Mouse (Mus musculus) kidney, adult 2 months (tissue): ENCODE measurements around the gene Pigk. TPM values are rescaled to one million over a fixed set of nuclear protein-coding genes. Genes with fewer than 3 reads are reported as not detected.

ENCODE experiments used
- DNase-seq: peaks from one replicate; pipeline ENCODE4 v3.0.0; 2021
- H3K27ac ChIP-seq: fragments of 200-500 bp; 2 replicates; pipeline ENCODE4 v1.5.1; 2012; ENCODE audit warnings: low read depth, low read length, control low read depth, inconsistent platforms; ENCODE audit not compliant: insufficient read depth
- H3K27me3 ChIP-seq: fragments of 200-500 bp; replicated peaks from 2 replicates; pipeline ENCODE4 v1.6.1; 2012; ENCODE audit warnings: mild to moderate bottlenecking, moderate library complexity, low read length, inconsistent platforms; ENCODE audit not compliant: control insufficient read depth, insufficient read depth
- H3K36me3 ChIP-seq: fragments of 200-500 bp; 2 replicates; pipeline ENCODE4 v1.6.1; 2012; ENCODE audit warnings: mild to moderate bottlenecking, moderate library complexity, low read length, inconsistent platforms; ENCODE audit not compliant: control insufficient read depth, insufficient read depth
- H3K4me1 ChIP-seq: fragments of 200-500 bp; 2 replicates; pipeline ENCODE4 v1.6.1; 2011; ENCODE audit warnings: low read length; ENCODE audit not compliant: control insufficient read depth, insufficient read depth
- H3K4me3 ChIP-seq: fragments of 200-500 bp; 2 replicates; pipeline ENCODE4 v1.5.1; 2011; ENCODE audit warnings: mild to moderate bottlenecking, low read depth, low read length, control low read depth; ENCODE audit not compliant: insufficient read depth
- CTCF ChIP-seq: fragments of 200-500 bp; conservative IDR thresholded peaks from 2 replicates; pipeline ENCODE4 v1.5.1; 2011; ENCODE audit warnings: low read depth, mild to moderate bottlenecking, control low read depth, low read length, moderate library complexity, mixed read lengths; ENCODE audit not compliant: insufficient read depth, insufficient read length
- POLR2A ChIP-seq: fragments of 200-500 bp; IDR thresholded peaks from one replicate; pipeline ENCODE4 v1.6.1; 2011; ENCODE audit warnings: low read depth, low read length, control low read depth
- WGBS: fragments of 180-500 bp; shearing (Covaris S2); methylation state at CpG from one replicate; pipeline ENCODE4 v1.1.7; 2018; 5-methylcytosine and 5-hydroxymethylcytosine counted together
- polyA plus RNA-seq: library from polyadenylated mRNA; depleted of rRNA; stranded (reverse); fragments of >200 nt; gene quantifications from 2 replicates; pipeline ENCODE4 v1.2.3, GENCODE M21; 2012

The Pigk gene
- polyA plus RNA-seq, 1 experiment, result 13.4 TPM

GRCm38 (mm10) chr3:152913625-152914024 is 199.7 kb downstream of the Pigk start:
- DNase-seq, result no peak
- TF ChIP-seq CTCF, result no peak
- no peak for TF ChIP-seq POLR2A
- WGBS, result 92% methylated on average over 3 of the region's 3 CpGs
- H3K4me1 ChIP-seq, result no peaks in the 10 kb centered on the region
- no peaks in the 10 kb centered on the region for H3K27me3 ChIP-seq
- no peak overlapping the region for H3K4me3 ChIP-seq
- no peaks in the 10 kb centered on the region for H3K36me3 ChIP-seq
- no peak overlapping the region for H3K27ac ChIP-seq

- Histone ChIP-seq H3K27me3 (no peaks in the 10 kb centered on the region), H3K4me3 (no peak overlapping the region), H3K36me3 (no peaks in the 10 kb centered on the region), H3K27ac (no peak overlapping the region), H3K4me1 (no peaks in the 10 kb centered on the region)
- no peak for DNase-seq
- 73% methylated on average over 6 of the region's 6 CpGs for WGBS
- TF ChIP-seq POLR2A (no peak), CTCF (no peak)
Measured at GRCm38 (mm10) chr3:152914376-152914775, 200.5 kb downstream of the Pigk start.

DNA sequence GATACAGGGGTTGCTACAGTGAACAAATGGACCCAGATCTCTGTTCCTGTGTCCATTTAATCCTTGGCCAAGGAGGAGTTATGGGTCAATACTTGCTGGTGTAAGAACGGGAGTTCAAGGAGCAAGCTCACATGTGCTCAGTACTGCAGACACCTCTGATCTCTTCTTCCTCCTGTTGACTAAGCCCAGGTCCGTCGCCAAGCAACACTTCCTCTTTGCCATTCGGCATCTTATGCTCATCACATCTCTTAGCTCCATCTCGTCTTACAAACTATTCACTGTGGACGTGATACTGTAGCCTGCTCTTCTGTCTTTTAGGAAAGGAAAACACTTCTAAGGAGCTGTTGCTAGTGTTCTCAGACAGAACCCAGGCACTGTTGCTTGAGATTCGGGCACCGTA is 203.7 kb downstream of the Pigk start:
- no peak for TF ChIP-seq CTCF
- H3K36me3 ChIP-seq, result no peaks in the 10 kb centered on the region
- H3K27ac ChIP-seq, result no peak overlapping the region
- H3K4me1 ChIP-seq, result no peaks in the 10 kb centered on the region
- 67% methylated on average over 8 of the region's 8 CpGs for WGBS
- no peak for DNase-seq
- no peaks in the 10 kb centered on the region for H3K27me3 ChIP-seq
- H3K4me3 ChIP-seq, result no peak overlapping the region

- 67% methylated on average over 10 of the region's 10 CpGs for WGBS
Measured at GRCm38 (mm10) chr3:152919101-152919500, 205.2 kb downstream of the Pigk start.

GRCm38 (mm10) chr3:152920365-152920764 is 206.5 kb downstream of the Pigk start:
- 36% methylated on average over 3 of the region's 3 CpGs for WGBS

More at GRCm38 (mm10) chr3:152919101-152919500, 205.2 kb downstream of the Pigk start:
- no peak overlapping the region for H3K4me3 ChIP-seq
- DNase-seq, result no peak
- TF ChIP-seq POLR2A (no peak), CTCF (no peak)
- no peaks in the 10 kb centered on the region for H3K4me1 ChIP-seq
- H3K27ac ChIP-seq, result no peak overlapping the region
- no peaks in the 10 kb centered on the region for H3K36me3 ChIP-seq
- H3K27me3 ChIP-seq, result no peaks in the 10 kb centered on the region

DNA sequence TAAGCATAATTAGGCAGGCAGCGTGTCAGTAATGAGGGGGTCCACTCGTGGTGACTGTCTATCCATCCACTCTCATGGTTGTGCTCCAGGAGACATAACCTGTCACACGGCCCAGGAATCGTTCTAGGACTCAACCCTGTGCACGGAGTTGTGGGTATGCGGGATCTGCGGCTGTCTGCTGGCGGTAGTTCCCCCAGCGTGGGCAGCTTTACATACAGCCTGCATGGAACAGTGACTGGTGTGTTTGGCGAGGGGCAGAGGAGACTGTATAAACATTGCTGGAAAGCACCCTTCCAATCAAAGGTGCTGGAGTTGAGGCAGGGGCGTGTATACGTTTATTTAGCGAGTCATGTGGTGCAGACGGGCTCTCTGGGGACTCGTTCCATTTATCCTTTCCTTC is 209.6 kb downstream of the Pigk start:
- TF ChIP-seq CTCF (no peak), POLR2A (no peak)
- H3K4me1 ChIP-seq, result no peaks in the 10 kb centered on the region
- WGBS, result 60% methylated on average over 15 of the region's 15 CpGs
- no peaks in the 10 kb centered on the region for H3K36me3 ChIP-seq
- no peak for DNase-seq
- H3K4me3 ChIP-seq, result no peak overlapping the region
- no peak overlapping the region for H3K27ac ChIP-seq
- no peaks in the 10 kb centered on the region for H3K27me3 ChIP-seq

More at GRCm38 (mm10) chr3:152920365-152920764, 206.5 kb downstream of the Pigk start:
- Histone ChIP-seq H3K4me1 (no peaks in the 10 kb centered on the region), H3K36me3 (no peaks in the 10 kb centered on the region), H3K4me3 (no peak overlapping the region), H3K27me3 (no peaks in the 10 kb centered on the region), H3K27ac (no peak overlapping the region)
- TF ChIP-seq CTCF (no peak), POLR2A (no peak)
- no peak for DNase-seq

DNA sequence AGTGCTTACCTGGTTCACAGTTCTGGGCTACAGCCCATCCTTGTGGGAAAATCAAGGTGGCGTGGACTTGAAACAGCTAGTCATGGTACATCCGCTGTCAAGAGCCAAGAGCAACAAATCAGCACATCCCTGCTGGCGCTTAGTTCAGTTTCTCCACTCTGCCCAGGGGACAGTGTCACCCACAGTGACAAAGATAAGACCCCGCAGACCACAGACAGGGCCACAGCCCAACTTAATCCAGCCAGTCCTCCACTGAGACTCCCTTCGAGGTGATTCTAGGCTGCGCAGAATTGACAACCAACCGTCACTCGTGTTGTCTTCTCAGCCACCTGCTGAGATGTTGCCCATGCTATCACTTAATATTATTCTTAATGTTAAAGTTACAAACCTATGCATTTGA is 211.5 kb downstream of the Pigk start:
- no peaks in the 10 kb centered on the region for H3K36me3 ChIP-seq
- 92% methylated on average over 8 of the region's 8 CpGs for WGBS
- TF ChIP-seq POLR2A, result no peak
- no peak for TF ChIP-seq CTCF
- no peak overlapping the region for H3K27ac ChIP-seq
- H3K27me3 ChIP-seq, result no peaks in the 10 kb centered on the region
- H3K4me1 ChIP-seq, result no peaks in the 10 kb centered on the region
- H3K4me3 ChIP-seq, result no peak overlapping the region
- DNase-seq, result no peak

DNA sequence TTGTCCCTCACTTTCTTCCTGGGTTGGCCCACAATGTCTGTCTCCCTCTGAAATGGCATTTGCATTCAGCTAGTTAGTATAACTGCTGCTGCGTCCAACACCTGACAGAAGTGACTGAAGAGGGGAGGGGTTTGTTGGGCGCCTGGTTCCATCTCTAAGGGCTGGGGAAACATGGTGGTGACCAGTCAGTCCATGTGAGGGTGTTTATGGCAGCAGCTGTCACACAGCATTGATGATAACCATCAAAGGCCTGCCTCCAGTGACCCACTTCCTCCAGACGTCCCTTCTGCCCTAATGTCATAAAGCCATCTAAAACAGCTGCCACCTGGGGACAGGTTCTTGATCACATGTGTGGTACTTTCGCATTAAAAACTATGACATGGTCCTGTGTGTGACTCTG is 212.3 kb downstream of the Pigk start:
- TF ChIP-seq CTCF, result no peak
- no peak for TF ChIP-seq POLR2A
- H3K27ac ChIP-seq, result no peak overlapping the region
- no peak for DNase-seq
- H3K36me3 ChIP-seq, result no peaks in the 10 kb centered on the region
- no peaks in the 10 kb centered on the region for H3K27me3 ChIP-seq
- H3K4me3 ChIP-seq, result no peak overlapping the region
- no peaks in the 10 kb centered on the region for H3K4me1 ChIP-seq
- WGBS, result 69% methylated on average over 4 of the region's 4 CpGs
